Mouse (Mus musculus) embryo, embryonic 10.5 days (tissue): ENCODE results near the gene Fam83c.
A peak's percentile ranks its signal among the peaks of the same experiment; 100 is the strongest.
"Not testable (repeated sequence)": the region's sequence is repeated elsewhere in the genome, so short reads cannot be mapped to it uniquely, and the experiment has no call there.

Experiments
- DNase-seq: peaks from one replicate; pipeline ENCODE4 v3.0.0-alpha.2; 2015; ENCODE audit warnings: low spot score

The Fam83c gene

DNA sequence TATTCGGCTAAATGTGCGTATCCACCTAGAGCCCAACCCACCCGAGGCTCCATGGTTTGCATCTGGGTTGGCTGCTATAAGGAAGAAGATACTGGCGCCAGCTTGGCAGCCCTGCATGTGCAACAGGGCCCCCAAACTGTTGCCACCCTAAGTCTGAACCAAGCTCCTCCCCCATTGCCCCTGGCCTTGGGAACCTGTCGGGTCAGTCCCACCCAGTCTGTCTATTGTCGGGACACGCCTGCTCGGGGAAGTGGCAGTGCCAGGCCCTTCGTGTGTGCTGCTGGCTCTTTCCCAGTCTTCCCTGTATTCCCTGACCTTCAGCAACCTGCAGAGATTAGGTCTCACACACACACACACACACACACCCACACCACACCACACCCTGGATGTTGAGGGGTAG lies at the start of gene Fam83c:
Gene Fam83c, minus strand, starts transcription at position 123 of the 400 bp plus-strand sequence.
- DNase-seq = no peak

DNA sequence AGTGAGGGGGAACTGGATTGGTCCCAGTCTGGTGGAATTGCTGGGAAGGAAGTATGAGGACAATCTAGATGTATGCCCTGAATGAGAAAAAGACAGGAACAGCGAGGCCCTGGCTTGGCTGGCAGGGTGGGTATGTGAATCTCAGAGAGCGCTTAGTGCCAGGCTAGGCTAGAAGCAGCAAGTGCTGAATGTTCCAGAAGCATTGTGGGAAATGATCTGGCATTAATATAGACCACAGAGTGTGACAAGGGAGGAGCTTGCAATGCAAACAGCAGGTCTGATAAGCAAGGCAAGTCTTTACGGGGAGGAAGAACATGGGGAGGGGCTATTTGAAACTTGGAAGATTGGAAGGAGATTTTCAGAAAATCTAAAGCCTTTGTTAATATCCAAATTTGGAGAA lies 47.4 kb upstream of the Fam83c start:
- no peak for DNase-seq

DNA sequence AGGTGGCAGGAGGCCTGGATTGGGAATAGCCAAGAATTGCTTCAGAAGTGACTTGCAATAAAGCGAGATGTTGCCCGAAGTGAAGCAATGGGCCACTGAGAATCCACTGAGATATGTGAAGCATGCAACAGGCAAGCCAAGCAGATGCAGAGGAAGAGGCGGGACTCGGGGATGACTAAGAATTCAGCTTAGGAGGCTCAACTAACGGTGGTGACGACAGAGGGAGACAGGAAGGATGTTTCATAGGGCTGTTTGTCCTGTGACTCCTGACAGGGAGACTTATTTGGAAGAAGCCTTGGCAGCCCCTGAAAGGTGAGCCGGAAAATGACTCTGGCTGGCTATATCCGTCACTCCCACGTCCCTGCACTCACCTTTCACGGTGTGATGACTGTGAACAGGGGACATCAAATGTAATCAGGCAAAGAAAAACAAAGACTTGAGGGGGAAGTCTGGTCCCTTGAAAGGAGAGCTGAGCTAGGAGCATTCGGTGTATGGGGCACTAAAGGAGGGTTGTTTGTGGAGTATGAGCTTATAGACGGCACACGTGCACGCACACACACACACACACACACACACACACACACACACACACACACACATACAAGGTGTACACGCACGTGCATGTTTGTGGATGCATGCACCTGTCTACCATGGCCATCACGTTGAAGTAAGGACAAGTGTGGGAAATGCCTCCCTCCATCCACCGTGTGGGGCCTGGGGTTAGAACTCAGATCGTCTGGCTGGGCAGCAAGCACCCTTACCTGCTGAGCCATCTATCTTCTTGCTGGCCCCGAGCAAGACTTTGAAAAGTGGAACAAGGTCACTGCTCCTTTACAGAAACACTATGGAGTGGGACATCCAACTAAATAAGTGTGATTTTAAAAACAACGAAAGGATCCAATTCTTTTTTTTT lies 44.6 kb upstream of the Fam83c start:
- no peak for DNase-seq

DNA sequence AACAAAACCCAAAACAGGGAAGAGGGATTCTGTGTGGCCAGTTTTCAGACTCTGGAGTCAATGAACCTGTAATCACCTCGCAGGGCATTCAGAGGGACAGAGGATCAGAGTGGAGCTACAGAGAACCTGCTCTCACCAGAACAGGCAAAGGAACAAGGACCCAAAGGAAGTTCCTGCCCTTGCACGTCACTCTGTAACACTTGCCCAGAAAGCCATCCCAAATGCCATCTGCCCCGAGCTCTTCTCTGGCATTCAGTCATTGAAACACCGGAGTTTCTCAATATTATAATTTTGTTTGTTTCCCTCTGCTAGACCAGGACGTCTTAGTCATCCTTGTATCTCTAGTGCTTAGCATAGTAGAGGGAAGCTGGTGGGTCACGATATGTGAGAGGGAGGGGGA lies 39.0 kb upstream of the Fam83c start:
- no peak for DNase-seq

DNA sequence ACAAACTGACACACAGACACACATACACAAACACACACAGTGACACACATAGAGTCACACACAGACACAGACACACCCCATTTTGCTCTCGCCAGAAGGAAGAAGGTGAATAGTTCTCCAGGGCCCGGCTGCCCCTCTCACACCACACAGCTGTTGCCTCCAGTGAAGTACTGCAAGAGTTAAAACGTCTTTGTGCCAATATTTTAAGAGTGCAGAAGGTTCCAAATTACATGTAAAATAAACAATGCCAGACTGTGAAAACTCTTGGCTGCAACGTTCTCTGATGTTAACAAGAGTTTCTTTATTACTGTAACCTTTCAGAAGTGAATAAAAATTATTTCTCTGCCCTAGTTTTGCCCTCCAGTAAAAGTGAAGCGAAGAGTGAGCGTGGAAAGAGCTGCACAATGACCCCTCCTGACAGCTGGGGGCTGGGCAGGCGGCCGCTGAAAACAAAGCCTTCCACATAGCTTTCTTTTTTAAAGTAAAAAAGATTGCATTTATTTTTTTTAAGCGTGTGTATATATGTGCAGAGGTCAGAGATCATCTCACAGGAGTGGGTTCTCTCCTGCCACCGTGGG lies 38.4 kb upstream of the Fam83c start:
- no peak for DNase-seq

DNA sequence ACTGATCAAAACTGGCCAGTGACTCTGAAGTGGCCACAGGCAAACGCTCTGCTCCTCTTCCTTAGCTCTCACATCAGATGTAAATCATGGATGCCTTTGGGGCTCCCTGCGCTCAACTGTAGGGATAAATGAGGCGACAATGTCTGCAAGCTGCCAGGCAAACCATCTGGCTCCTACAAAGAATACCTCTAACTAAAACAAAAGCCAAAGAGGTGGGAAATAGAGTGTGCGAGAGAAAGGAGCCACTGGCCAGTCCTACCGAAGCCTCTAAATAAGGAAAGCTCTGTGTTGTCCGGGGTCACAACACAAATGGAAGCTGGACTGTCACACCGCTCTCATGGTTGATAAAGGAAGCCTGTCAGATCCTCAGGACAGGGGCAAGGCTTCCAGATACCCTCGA lies 37.8 kb upstream of the Fam83c start:
- DNase-seq = no peak

DNA sequence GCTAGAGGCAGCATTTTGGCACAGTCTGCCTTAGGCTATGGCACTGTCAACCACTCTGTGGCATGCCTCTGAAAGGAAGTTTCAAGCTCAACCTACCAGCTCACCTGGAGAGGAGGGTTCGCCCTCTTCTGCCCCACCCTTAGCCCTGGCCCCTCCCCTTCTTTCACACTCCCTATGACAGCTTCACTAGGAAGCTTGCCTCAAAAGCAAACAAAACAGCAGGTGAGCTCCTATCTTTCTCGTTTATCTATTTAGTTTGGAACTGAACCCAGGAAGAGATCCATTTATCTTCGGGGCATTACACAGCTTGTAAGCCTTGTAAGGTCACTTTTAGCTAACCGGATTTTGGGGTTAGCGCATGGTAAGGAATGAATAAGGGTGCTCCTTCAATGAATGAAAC lies 35.1 kb upstream of the Fam83c start:
- DNase-seq = no peak

DNA sequence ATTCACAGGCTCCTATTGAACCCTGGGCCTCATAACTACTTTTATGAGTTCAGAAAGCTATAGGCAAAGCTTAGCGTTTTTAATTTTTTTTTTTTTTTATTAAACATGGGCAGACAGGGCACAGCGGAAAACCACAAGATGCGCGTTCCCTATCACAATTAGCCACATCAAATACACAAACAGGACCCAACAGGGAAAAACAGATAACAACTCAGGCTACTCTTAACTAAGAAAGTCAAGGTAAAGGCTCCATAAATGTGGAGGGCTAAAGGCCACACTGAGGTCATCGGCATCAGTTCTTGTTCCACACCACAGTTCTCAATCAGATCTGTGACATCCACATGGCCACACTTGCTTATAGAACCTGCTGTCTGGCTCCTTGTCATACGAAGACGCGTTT lies 33.7 kb upstream of the Fam83c start:
- no peak for DNase-seq

DNA sequence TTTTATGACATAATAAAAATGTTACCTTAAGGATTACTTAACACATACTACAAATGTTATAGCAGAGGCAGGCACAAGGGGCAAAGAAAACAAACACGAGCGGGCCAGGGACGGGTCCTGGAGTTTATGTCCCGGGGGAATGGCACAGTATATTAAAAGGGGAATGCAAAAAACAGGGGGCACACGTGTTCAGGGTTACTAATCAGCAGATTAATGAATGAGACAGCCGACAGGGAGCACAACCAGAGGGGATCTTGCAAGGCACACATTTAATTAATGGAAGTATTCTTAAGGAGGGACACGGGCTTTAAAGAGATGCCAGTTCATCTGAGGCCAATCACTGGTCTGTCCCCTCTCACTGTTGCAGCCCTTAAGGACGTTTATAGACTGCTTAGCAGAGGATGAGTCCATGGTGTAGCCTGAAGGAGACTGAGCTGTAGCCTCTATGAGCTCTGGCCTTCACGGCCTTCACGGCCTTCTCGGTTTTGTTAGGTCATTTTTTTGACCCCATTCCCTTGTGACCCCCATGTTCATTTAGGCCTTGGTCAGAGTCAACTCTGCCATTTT lies 28.7 kb upstream of the Fam83c start:
- peak; percentile 22 for DNase-seq

DNA sequence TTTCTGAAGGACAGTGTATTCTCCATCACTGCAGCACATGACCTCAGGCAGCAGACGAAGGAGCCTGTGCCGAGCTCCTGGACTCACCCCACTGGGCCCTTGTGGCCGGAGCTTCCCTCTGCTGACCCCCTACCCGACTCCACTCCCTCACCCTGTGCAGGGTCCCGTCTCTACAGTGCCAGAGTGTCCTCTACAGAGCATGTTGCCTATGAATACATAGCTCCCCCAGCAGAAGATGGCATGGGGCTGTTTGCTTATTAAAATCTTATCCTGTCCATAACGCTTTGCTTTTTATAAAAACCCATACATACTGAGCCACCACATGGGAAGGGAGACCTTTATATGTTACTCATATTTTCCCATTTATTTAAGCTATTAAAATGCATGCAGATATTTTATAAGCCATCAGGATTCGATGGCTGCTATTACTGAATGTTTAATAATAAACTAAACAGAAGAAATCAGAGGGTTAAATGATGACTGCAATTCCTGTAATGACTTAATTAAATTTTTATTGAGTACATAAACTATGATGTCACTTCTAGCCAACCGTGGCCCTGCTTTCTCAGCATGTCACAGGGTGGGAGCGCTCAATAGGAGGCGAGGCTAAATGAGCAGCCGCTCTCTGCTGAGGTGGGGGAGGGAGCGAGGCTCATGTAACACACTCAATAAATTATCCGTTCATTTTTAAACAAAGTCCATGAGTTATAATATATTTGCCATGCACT lies 28.1 kb upstream of the Fam83c start:
- DNase-seq = peak; percentile 35

DNA sequence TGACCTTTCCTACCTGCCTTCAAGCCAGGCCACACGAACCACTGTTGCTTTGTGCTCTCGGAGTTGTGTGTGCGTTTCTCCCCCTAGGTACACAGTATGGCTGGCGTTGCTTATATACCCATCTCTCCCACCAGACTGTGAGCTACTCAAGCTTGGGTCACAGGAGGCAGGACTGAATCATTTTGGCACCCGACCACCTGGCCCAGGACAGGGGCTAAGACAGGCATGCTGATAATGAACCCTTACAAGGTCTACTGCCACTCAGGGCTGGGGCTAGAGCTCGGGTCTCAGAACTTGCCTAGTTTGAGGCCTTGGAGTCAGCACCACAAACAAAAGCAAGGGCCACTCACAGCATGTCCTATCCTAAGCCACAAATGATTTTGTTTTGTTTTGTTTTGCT lies 26.9 kb upstream of the Fam83c start:
- no peak for DNase-seq

DNA sequence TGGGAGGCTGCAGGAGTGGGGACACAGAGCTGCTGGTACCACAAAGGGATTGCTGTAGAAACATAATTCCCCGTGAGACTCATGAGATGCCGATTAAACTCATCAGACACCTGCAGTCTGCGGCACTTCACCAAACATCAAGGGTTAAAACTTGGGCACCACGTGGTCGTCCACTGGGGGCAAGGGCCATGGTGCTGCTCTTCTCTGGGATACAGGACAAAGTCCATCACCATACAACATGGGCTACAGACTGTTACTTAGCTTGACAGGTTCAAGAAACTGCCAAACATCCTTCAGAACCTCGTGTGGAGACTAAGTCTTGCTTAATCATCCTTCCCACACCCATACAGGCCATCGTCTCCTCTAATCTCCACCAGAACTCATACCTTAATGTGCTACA lies 25.4 kb upstream of the Fam83c start:
- DNase-seq = no peak

DNA sequence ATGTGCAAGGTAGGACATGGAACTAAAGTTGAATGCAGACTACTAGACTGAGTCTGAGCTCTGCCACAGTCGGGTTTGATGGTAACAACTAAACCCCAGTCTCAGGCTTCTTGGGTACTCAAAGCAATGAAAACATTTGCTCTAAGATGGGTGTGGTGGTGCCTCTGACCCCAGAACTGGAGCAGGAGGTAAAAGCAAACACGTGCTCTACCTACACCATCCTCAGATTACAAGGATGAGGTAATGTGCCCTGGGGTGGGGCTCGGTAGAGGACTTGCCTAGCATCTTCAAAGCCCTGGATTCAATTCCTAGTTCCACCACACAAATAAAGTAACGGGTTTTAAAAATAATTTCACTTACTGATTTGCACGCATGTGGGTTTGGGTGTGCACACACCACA lies 17.9 kb upstream of the Fam83c start:
- no peak for DNase-seq

DNA sequence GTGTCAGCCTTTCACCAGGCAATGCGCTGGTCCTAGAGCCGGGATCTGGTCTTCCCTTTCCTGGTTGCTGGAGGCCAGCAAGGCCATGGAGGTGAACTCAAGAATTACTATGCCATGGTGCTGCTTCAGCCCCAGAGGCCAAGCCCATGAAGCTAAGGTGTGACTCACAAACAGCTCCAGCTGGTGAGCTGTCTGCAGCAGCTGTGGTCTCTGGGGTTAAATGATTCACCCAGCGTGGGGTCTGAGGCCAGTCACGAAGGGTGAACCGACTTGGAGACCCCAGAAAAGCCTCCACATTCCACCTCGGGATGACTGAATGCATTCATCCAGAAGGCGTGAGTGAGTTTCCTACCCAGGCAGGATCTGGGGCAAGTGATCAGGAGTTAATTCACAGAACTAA lies 15.5 kb upstream of the Fam83c start:
- DNase-seq = no peak

DNA sequence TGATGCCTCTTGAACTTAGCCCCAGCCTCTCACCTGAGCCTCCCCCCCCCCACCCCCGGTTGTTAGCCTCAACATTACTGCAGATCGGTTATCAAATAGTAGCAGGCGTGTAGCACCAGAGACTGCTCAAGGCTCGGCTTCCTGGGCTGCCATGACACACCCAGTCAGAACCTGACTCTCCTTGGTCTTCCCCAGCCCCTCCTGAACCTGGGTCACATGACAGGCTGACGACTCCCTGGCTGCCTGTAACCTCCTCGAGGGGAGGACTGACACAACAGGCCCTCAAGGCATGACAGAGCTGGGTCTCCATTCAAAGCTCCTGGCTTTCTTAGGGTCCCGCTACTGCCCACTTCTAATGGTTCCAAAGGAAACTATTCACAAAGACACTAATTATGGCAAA lies 14.8 kb upstream of the Fam83c start:
- no peak for DNase-seq

DNA sequence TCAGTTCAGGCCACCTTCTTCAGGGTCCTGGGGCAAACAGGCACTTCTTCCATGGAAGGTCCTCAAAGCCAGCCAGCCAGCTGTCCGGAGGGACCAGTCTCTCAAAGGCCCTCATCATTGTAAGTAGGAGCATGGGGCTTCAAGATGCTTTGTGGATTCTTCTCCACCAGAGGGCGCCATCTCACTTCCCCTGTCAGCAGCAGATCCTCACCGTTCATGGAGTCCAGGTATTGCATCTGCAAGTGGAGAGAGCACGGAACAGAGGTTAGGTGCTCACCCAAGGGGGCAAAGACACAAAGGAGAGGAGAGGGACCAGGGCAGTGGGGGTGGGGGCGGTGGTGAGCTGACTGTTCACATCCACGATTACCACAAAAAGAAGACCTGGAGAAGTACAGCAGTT lies 13.6 kb upstream of the Fam83c start:
- DNase-seq = peak; percentile 88

DNA sequence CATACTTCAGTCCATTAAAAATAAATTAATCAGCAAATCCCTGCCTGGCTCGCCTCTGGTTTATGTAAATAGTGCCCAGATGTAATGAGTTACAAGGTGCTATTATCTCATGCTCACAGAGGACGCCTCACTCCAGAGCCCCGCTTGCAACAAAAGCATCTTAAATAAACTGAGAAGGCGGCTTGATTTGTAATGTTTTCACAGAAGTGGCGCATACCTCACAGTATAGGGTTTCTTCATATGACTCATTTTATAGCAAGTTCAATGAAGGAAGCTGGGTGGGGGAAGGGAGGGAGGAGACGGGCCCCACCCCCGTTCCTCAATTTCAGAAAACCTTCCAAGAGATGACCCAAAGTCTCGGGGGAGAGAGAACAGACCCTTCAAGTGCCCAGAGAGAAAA lies 12.3 kb upstream of the Fam83c start:
- DNase-seq = no peak

DNA sequence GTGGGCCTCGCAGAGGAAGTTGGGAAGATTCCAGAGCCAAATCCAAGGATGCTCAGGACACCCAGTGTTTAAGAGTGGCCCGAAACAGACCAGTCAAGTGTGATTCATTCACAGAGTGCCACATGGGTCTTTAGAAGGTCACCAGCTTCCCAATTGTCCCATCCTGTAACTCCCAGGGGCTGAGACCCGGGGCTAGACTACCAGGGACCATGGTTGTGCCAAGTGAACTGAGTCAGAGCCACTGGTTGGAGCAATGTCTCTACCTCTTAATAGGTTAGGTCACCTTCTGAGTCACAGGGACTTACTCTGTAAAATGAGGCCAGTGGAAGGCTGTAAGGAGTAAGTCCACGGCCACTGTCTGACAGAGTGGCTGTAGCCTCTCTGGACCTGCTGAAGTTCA lies 4.3 kb upstream of the Fam83c start:
- DNase-seq = no peak

DNA sequence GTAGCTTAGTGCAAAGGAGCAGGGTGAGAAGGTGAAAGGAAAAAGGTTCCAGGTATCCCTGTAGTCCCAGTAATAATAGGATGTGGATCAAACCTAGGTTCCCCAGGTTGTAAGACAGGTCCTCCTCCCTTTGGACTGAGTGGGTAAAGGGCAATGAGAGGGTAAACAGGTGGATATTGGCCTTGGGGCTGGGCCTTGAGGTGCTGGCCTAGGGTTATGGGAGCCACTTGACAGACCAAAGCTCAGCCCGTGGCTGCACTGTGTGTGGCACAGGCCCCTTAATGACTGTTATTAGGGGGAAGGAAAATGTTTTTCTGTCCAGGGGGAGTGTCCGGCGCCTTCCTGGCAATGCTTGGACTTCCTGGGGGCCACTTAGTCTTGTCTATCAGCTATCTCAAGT lies 3.3 kb upstream of the Fam83c start:
- no peak for DNase-seq

DNA sequence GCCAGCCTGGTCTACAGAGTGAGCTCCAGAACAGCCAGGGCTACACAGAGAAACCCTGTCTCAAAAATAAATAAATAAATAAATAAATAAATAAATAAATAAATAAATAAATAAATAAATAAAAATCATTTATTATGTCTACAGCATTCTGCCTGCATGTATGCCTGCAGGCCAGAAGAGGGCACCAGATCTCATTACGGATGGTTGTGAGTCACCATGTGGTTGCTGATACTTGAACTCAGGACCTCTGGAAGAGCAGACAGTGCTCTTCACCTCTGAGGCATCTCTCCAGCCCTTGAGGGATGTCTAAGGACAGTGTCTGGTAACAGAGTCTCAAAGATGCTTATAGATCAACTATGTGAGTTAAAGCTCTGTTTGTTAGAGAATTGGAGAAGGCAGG lies 2.6 kb downstream of the Fam83c start:
- DNase-seq = not testable (repeated sequence)

DNA sequence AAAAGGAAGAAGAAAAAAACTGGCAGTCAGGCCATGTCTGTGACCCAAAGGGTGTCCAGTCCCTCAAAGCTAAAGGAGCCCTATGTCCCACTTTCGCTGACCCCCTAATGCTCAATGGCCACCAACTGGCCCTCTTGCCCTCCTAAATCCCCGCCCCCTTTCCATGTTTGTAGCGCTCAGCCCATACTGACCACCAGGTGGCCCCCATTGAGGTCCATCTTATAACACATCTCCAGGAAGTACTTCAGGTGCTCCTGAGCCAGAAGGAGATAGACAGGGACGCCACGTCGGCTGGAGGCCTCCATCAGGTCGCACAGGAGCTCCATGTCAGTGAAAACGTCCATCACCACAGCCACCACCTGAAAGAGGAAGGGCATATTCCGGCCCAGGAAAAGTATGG lies 3.4 kb downstream of the Fam83c start:
- peak; percentile 24 for DNase-seq

DNA sequence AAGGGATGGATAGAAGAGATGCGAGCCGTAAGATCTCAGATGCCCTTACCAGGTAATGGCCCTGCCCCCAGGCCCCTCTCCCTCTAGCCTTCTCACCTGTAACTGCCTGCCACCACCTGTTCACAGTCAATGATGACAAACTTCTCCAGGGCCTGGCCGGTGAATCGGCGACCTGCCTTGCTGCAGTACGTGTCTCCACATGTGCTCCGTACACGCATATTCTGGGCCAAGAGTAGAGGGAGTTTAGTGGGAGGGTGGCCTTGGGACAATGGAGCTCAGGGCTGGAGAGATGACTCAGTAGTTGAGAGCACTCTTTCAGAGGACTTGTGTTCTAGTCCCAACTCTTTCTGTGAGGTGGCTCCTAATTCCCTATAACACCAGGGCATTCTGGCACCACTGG lies 3.8 kb downstream of the Fam83c start:
- DNase-seq = no peak
